Mouse (Mus musculus) MEL (cell line): ENCODE data around the gene Klf13.

Experiments
- CTCF ChIP-seq, 3 experiments: IDR thresholded peaks in 2 of 3; conservative IDR thresholded peaks in 1 of 3; 2 replicates each; pipeline ENCODE4 v1.5.1; 2011 to 2012; ENCODE audit warnings: low read length in 3 of 3, low read depth in 2 of 3, mild to moderate bottlenecking in 2 of 3, improper control_type of control experiment in 1 of 3, inconsistent platforms in 1 of 3, mixed read lengths in 1 of 3, moderate library complexity in 1 of 3; ENCODE audit not compliant: control insufficient read depth in 1 of 3, insufficient read depth in 1 of 3, poor library complexity in 1 of 3, severe bottlenecking in 1 of 3
- EP300 ChIP-seq, 2 experiments: IDR thresholded peaks; 2 replicates each; pipeline ENCODE4 v1.6.1; 2011; ENCODE audit warnings: improper control_type of control experiment in 2 of 2, low read length in 2 of 2, low read depth in 1 of 2, mild to moderate bottlenecking in 1 of 2
- GABPA ChIP-seq: IDR thresholded peaks from 2 replicates; pipeline ENCODE4 v1.6.1; 2012; ENCODE audit warnings: low read depth, mild to moderate bottlenecking, inconsistent platforms, low read length, improper control_type of control experiment, moderate library complexity
- MAZ ChIP-seq: IDR thresholded peaks from 2 replicates; pipeline ENCODE4 v1.6.1; 2012; ENCODE audit warnings: low read depth, mild to moderate bottlenecking, inconsistent platforms, low read length, improper control_type of control experiment
- MXI1 ChIP-seq: IDR thresholded peaks from 2 replicates; pipeline ENCODE4 v1.6.1; 2011; ENCODE audit warnings: mild to moderate bottlenecking, low read depth, low read length, improper control_type of control experiment
- POLR2A ChIP-seq, 2 experiments: IDR thresholded peaks; 2 replicates each; pipeline ENCODE4 v1.6.1; 2011 to 2012; ENCODE audit warnings: low read length in 2 of 2, mild to moderate bottlenecking in 2 of 2, control low read depth in 1 of 2, improper control_type of control experiment in 1 of 2, low read depth in 1 of 2, moderate library complexity in 1 of 2; ENCODE audit not compliant: control insufficient read depth in 1 of 2, insufficient read depth in 1 of 2, poor library complexity in 1 of 2
- TBP ChIP-seq: IDR thresholded peaks from 2 replicates; pipeline ENCODE4 v1.8.0; 2011; ENCODE audit warnings: low read depth, low read length, improper control_type of control experiment
- UBTF ChIP-seq: IDR thresholded peaks from 2 replicates; pipeline ENCODE4 v1.6.1; 2012; ENCODE audit warnings: low read depth, mild to moderate bottlenecking, inconsistent platforms, low read length, improper control_type of control experiment, moderate library complexity, borderline replicate concordance; ENCODE audit not compliant: insufficient read depth
- USF1 ChIP-seq: IDR thresholded peaks from 2 replicates; pipeline ENCODE4 v1.6.1; 2014; ENCODE audit warnings: low read depth, mild to moderate bottlenecking, inconsistent platforms, low read length, improper control_type of control experiment, moderate library complexity

DNA sequence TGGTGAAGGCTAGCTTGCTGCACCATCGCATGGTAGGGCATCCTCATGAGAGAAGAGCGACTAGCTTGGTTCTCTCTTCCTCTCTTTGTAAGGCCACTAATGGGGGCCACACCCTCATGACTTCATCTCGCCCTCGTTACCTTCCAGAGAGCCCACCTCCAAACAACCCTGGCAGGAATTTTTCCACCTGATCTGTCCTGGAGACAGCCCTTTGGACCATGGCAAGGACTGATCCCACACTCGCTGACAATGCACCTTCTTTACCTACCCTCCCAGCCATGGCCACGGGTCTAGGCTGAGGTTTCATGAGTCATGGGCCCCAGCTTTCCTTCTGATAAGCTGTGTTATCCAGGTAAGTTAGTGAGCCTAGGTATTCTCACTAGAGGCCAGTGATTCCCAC is 77.6 kb downstream of the Klf13 start:
- TF ChIP-seq TBP = no peak
- no peak for TF ChIP-seq USF1
- TF ChIP-seq CTCF (IDR thresholded peaks at IDR 0.05 in 2 of 3, conservative IDR thresholded peaks at IDR 0.05 in 1 of 3; ENCODE audit: control insufficient read depth in 1 of 3, insufficient read depth in 1 of 3, low read depth in 2 of 3, low read length in 3 of 3, poor library complexity in 1 of 3, severe bottlenecking in 1 of 3) = no peak
- TF ChIP-seq UBTF = no peak
- TF ChIP-seq MXI1 = no peak
- no peak for TF ChIP-seq EP300 (IDR thresholded peaks at IDR 0.05; ENCODE audit: low read depth in 1 of 2, low read length in 2 of 2)
- TF ChIP-seq GABPA = no peak
- TF ChIP-seq POLR2A (IDR thresholded peaks at IDR 0.05; ENCODE audit: control insufficient read depth in 1 of 2, insufficient read depth in 1 of 2, low read depth in 1 of 2, low read length in 2 of 2, poor library complexity in 1 of 2) = no peak
- TF ChIP-seq MAZ = no peak
